Mouse (Mus musculus) frontal cortex, postnatal 10 days (tissue): ENCODE measurements around the gene Spns2.
"Not testable (repeated sequence)": the region's sequence is repeated elsewhere in the genome, so short reads cannot be mapped to it uniquely, and the experiment has no call there.

Experiments used
- DNase-seq, 2 experiments: peaks; one replicate each; pipeline ENCODE4 v3.0.0; 2022; ENCODE audit warnings: low spot score in 2 of 2, mixed read lengths in 1 of 2

Gene Spns2

GRCm38 (mm10) chr11:72473540-72473939, 16.2 kb downstream of the Spns2 start:
- DNase-seq, result no peak

- no peak for DNase-seq
Measured at GRCm38 (mm10) chr11:72471381-72471780, 18.3 kb downstream of the Spns2 start.

GRCm38 (mm10) chr11:72470004-72470403, 19.7 kb downstream of the Spns2 start:
- no peak for DNase-seq

GRCm38 (mm10) chr11:72469217-72469616, 20.5 kb downstream of the Spns2 start:
- DNase-seq, result peak; percentile 55 to 71

GRCm38 (mm10) chr11:72468525-72468924, 21.2 kb downstream of the Spns2 start:
- no peak for DNase-seq

- DNase-seq, result no peak
Measured at GRCm38 (mm10) chr11:72466694-72467507, 22.8 kb downstream of the Spns2 start.

GRCm38 (mm10) chr11:72465978-72466693, 23.6 kb downstream of the Spns2 start:
- no peak for DNase-seq

GRCm38 (mm10) chr11:72464821-72465220, 24.9 kb downstream of the Spns2 start:
- DNase-seq, result no peak

- DNase-seq, result no peak
Measured at GRCm38 (mm10) chr11:72461500-72461981, 28.2 kb downstream of the Spns2 start.

- no peak for DNase-seq
Measured at GRCm38 (mm10) chr11:72458502-72458901, 31.2 kb downstream of the Spns2 start.

GRCm38 (mm10) chr11:72457995-72458496, 31.7 kb downstream of the Spns2 start:
- DNase-seq, result no peak

- peak in 1 of 2 experiments; percentile 45 for DNase-seq
Measured at GRCm38 (mm10) chr11:72455694-72456093, 34.0 kb downstream of the Spns2 start.

- DNase-seq, result no peak
Measured at GRCm38 (mm10) chr11:72453105-72453953, 36.4 kb downstream of the Spns2 start.

- DNase-seq, result no peak
Measured at GRCm38 (mm10) chr11:72452140-72452665, 37.5 kb downstream of the Spns2 start.

- no peak for DNase-seq
Measured at GRCm38 (mm10) chr11:72447475-72447874, 42.2 kb downstream of the Spns2 start.

GRCm38 (mm10) chr11:72446311-72447105, 43.2 kb downstream of the Spns2 start:
- DNase-seq, result no peak

GRCm38 (mm10) chr11:72440965-72441664, 48.6 kb downstream of the Spns2 start, which contains the start of gene Mybbp1a:
Gene Mybbp1a, plus strand, starts transcription at chr11:72441355.
- peak; percentile 96 to 98 for DNase-seq

GRCm38 (mm10) chr11:72440597-72440964, 49.1 kb downstream of the Spns2 start:
- not testable (repeated sequence) for DNase-seq

GRCm38 (mm10) chr11:72438411-72438810, 51.3 kb downstream of the Spns2 start:
- DNase-seq, result no peak
